ENCODE assay signal across 15 mouse cellular contexts in genomic region chr9:55409833-55410232, GRCm38 (mm10).
DNase-seq lines count a peak whose midpoint lies in the region; ATAC-seq and TF ChIP-seq lines count a peak whose summit lies in the region.
"Had no signal": no experiment of that assay in that cellular context is flagged by ENCODE, and none has a peak within 500 bp of the region (broad histone marks: within the 10 kb centered on the region; RNA-seq: fewer than 3 reads in every experiment).

No protein-coding gene starts in this region.

- ATAC-seq in kidney, embryonic 16.5 days (ENCODE audit: low FRiP score, low TSS enrichment) = no peak
- ATAC-seq in heart, embryonic 12.5 days (ENCODE audit: insufficient number of reproducible peaks, low FRiP score) = no peak
- ATAC-seq: forebrain, embryonic 15.5 days had no signal

- TF ChIP-seq POLR2A in kidney, adult 2 months (IDR thresholded peaks at IDR 0.05; ENCODE audit: low read depth, low read length) = no peak
- TF ChIP-seq POLR2A in thymus, adult 2 months (IDR thresholded peaks at IDR 0.05; ENCODE audit: control insufficient read depth, extremely low read depth, insufficient read depth, low read length, poor library complexity) = no peak

- WGBS in kidney, adult 2 months = 61% methylated on average over 3 of the region's 3 CpGs
- 49% methylated on average over 3 of the region's 3 CpGs for WGBS in kidney, embryonic 16.5 days
- WGBS in thymus, adult 2 months = 67% methylated on average over 3 of the region's 3 CpGs
- 37% methylated on average over 3 of the region's 3 CpGs for WGBS in heart, embryonic 12.5 days

- no peak overlapping the region for H3K4me2 ChIP-seq in kidney, embryonic 16.5 days (replicated peaks; ENCODE audit: low read depth, low read length)
- no peak overlapping the region for H3K4me2 ChIP-seq in heart, embryonic 12.5 days
- H3K4me2 ChIP-seq: forebrain, embryonic 15.5 days; hindbrain, embryonic 13.5 days; liver, embryonic 13.5 days; neural tube, embryonic 13.5 days had no signal

- peak; percentile 33 for TF ChIP-seq CTCF in kidney, adult 2 months (conservative IDR thresholded peaks at IDR 0.05; ENCODE audit: insufficient read depth, insufficient read length, low read depth, low read length)
- no peak for TF ChIP-seq CTCF in thymus, adult 2 months (IDR thresholded peaks at IDR 0.05; ENCODE audit: borderline replicate concordance, control insufficient read depth, extremely low read depth, insufficient read depth, low read length, poor library complexity)

- H3K27me3 ChIP-seq in kidney, adult 2 months (replicated peaks; ENCODE audit: control insufficient read depth, insufficient read depth, low read length) = no peaks in the 10 kb centered on the region
- H3K27me3 ChIP-seq in kidney, embryonic 16.5 days (ENCODE audit: insufficient read depth, low read length) = no peaks in the 10 kb centered on the region
- no peaks in the 10 kb centered on the region for H3K27me3 ChIP-seq in thymus, adult 2 months (ENCODE audit: control insufficient read depth, insufficient read depth, low read length)
- H3K27me3 ChIP-seq in heart, embryonic 12.5 days (replicated peaks) = peaks cover 60% of the 10 kb centered on the region
- H3K27me3 ChIP-seq: forebrain, embryonic 15.5 days; hindbrain, embryonic 13.5 days; liver, embryonic 13.5 days; neural tube, embryonic 13.5 days had no signal

- H3K27ac ChIP-seq in kidney, adult 2 months (ENCODE audit: insufficient read depth, low read depth, low read length) = no peak overlapping the region
- H3K27ac ChIP-seq in kidney, embryonic 16.5 days (ENCODE audit: low read length) = no peak overlapping the region
- no peak overlapping the region for H3K27ac ChIP-seq in thymus, adult 2 months (ENCODE audit: control insufficient read depth, insufficient read depth, low read length)
- H3K27ac ChIP-seq in heart, embryonic 12.5 days (ENCODE audit: poor library complexity, severe bottlenecking) = no peak overlapping the region
- H3K27ac ChIP-seq: forebrain, embryonic 15.5 days; hindbrain, embryonic 13.5 days; liver, embryonic 13.5 days; macrophage; neural tube, embryonic 13.5 days had no signal

- H3K9me3 ChIP-seq in kidney, embryonic 16.5 days (ENCODE audit: low read length) = no peaks in the 10 kb centered on the region
- no peaks in the 10 kb centered on the region for H3K9me3 ChIP-seq in heart, embryonic 12.5 days (replicated peaks)
- H3K9me3 ChIP-seq: forebrain, embryonic 15.5 days; hindbrain, embryonic 13.5 days; liver, embryonic 13.5 days; neural tube, embryonic 13.5 days had no signal

- no peak overlapping the region for H3K4me3 ChIP-seq in kidney, adult 2 months (ENCODE audit: insufficient read depth, low read depth, low read length)
- H3K4me3 ChIP-seq in kidney, embryonic 16.5 days (ENCODE audit: low read length) = no peak overlapping the region
- no peak overlapping the region for H3K4me3 ChIP-seq in thymus, adult 2 months (ENCODE audit: control insufficient read depth, insufficient read depth, low read length)
- no peak overlapping the region for H3K4me3 ChIP-seq in heart, embryonic 12.5 days
- H3K4me3 ChIP-seq: forebrain, embryonic 15.5 days; hindbrain, embryonic 13.5 days; liver, embryonic 13.5 days; neural tube, embryonic 13.5 days had no signal

- H3K4me1 ChIP-seq in kidney, adult 2 months (ENCODE audit: control insufficient read depth, insufficient read depth, low read length) = no peaks in the 10 kb centered on the region
- H3K4me1 ChIP-seq in kidney, embryonic 16.5 days (ENCODE audit: insufficient read depth, low read length) = peaks cover 16% of the 10 kb centered on the region
- 0 out of 2 replicates have a peak, but pooled peaks cover 3% of the 10 kb centered on the region for H3K4me1 ChIP-seq in thymus, adult 2 months (replicated peaks; ENCODE audit: control insufficient read depth, insufficient read depth, low read length)
- H3K4me1 ChIP-seq in heart, embryonic 12.5 days (replicated peaks) = peaks cover 9% of the 10 kb centered on the region; the same call in 1 of the 2 replicates
- H3K4me1 ChIP-seq: liver, embryonic 13.5 days had no signal

- no peaks in the 10 kb centered on the region for H3K36me3 ChIP-seq in kidney, adult 2 months (ENCODE audit: control insufficient read depth, insufficient read depth, low read length)
- H3K36me3 ChIP-seq in kidney, embryonic 16.5 days (ENCODE audit: insufficient read depth, low read length) = no peaks in the 10 kb centered on the region
- H3K36me3 ChIP-seq in thymus, adult 2 months (ENCODE audit: control insufficient read depth, insufficient read depth, low read length) = no peaks in the 10 kb centered on the region
- H3K36me3 ChIP-seq in heart, embryonic 12.5 days = no peaks in the 10 kb centered on the region
- H3K36me3 ChIP-seq: forebrain, embryonic 15.5 days; hindbrain, embryonic 13.5 days; liver, embryonic 13.5 days; neural tube, embryonic 13.5 days had no signal

- no peak for DNase-seq in kidney, adult 2 months
- DNase-seq in thymus, adult 2 months = peak; percentile 6
- DNase-seq in thymus, postnatal 36 days = no peak
- DNase-seq in R1 (ENCODE audit: low read depth, low spot score) = peak; percentile 39
- DNase-seq in left cerebral cortex, adult 11 months (ENCODE audit: low spot score) = no peak
- DNase-seq: cerebellum, adult 8-10 months; kidney, adult 18-20 months; liver, embryonic 13.5 days; spleen, adult 18-20 months had no signal

- H3K9ac ChIP-seq in kidney, embryonic 16.5 days (replicated peaks; ENCODE audit: low read length) = no peak overlapping the region
- H3K9ac ChIP-seq in heart, embryonic 12.5 days = no peak overlapping the region
- H3K9ac ChIP-seq: forebrain, embryonic 15.5 days; hindbrain, embryonic 13.5 days; liver, embryonic 13.5 days; neural tube, embryonic 13.5 days had no signal

Comparison
In these comparisons a context has a peak if more than half of its experiments do, and no peak if none do; other contexts are left out.
1. DNase-seq: peak in thymus, adult 2 months (single experiment) and R1 (single experiment); none in kidney, adult 2 months (single experiment), thymus, postnatal 36 days (0 of 2) and left cerebral cortex, adult 11 months (single experiment).